Mouse (Mus musculus) cerebellum, adult 2 months (tissue): ENCODE results near the gene Cygb.

Experiments
- CTCF ChIP-seq: fragments of 200-500 bp; IDR thresholded peaks from 2 replicates; pipeline ENCODE4 v1.5.1; 2011; ENCODE audit warnings: low read depth, mild to moderate bottlenecking, control low read depth, low read length, moderate library complexity, borderline replicate concordance; ENCODE audit not compliant: insufficient read depth
- POLR2A ChIP-seq: fragments of 200-500 bp; IDR thresholded peaks from 2 replicates; pipeline ENCODE4 v1.6.1; 2011; ENCODE audit warnings: low read length, control low read depth, borderline replicate concordance; ENCODE audit not compliant: insufficient read depth

GRCm38 (mm10) chr11:116648976-116649375 is 5.1 kb downstream of the Cygb start:
- TF ChIP-seq CTCF = no peak
- no peak for TF ChIP-seq POLR2A
